Mouse (Mus musculus) midbrain, embryonic 16.5 days (tissue): ENCODE results near the gene Tmem161a. TPM values are rescaled to one million over a fixed set of nuclear protein-coding genes. Genes with fewer than 3 reads are reported as not detected.

Experiments used
- ATAC-seq: fragments of 200-750 bp; cut with Nextera tagmentation; 2 replicates; pipeline ENCODE4 v1.8.0; 2017; ENCODE audit warnings: moderate TSS enrichment
- H3K27ac ChIP-seq: fragments of 300-500 bp; sonication (generic); 2 replicates; pipeline ENCODE4 v1.5.1; 2014; ENCODE audit warnings: mild to moderate bottlenecking, low read length, mixed read lengths
- H3K27me3 ChIP-seq: fragments of 300-500 bp; sonication (generic); 2 replicates; pipeline ENCODE4 v1.6.1; 2014; ENCODE audit warnings: low read depth, low read length, mixed read lengths; ENCODE audit not compliant: control insufficient read depth, insufficient read depth
- H3K36me3 ChIP-seq: fragments of 300-500 bp; sonication (generic); 2 replicates; pipeline ENCODE4 v1.6.1; 2014; ENCODE audit warnings: mild to moderate bottlenecking, low read length, moderate library complexity, mixed read lengths; ENCODE audit not compliant: control insufficient read depth, insufficient read depth
- H3K4me1 ChIP-seq: fragments of 300-500 bp; sonication (generic); 2 replicates; pipeline ENCODE4 v1.6.1; 2014; ENCODE audit warnings: mild to moderate bottlenecking, low read length, mixed read lengths; ENCODE audit not compliant: control insufficient read depth, insufficient read depth
- H3K4me2 ChIP-seq: fragments of 300-500 bp; sonication (generic); 2 replicates; pipeline ENCODE4 v1.6.1; 2014; ENCODE audit warnings: mild to moderate bottlenecking, low read length, mixed read lengths
- H3K4me3 ChIP-seq: fragments of 300-500 bp; sonication (generic); 2 replicates; pipeline ENCODE4 v1.5.1; 2014; ENCODE audit warnings: low read depth, mild to moderate bottlenecking, low read length, moderate library complexity, mixed read lengths
- H3K9ac ChIP-seq: fragments of 300-500 bp; sonication (generic); 2 replicates; pipeline ENCODE4 v1.6.1; 2014; ENCODE audit warnings: low read depth, low read length, mixed read lengths
- H3K9me3 ChIP-seq: fragments of 300-500 bp; sonication (generic); replicated peaks from 2 replicates; pipeline ENCODE4 v1.6.1; 2014; ENCODE audit warnings: mild to moderate bottlenecking, low read length, mixed read lengths; ENCODE audit not compliant: control insufficient read depth, poor library complexity, severe bottlenecking
- WGBS: fragments of 180-500 bp; shearing (Covaris S2); extraction: QIAGEN DNeasy Blood & Tissue Kit; methylation state at CpG from one replicate; pipeline ENCODE4 v1.1.7; 2014; 5-methylcytosine and 5-hydroxymethylcytosine counted together
- polyA plus RNA-seq: library from polyadenylated mRNA; unstranded; fragments of >200 nt; fragmentation: Nextera tagmentation; extraction: Ambion mirVana; gene quantifications from 2 replicates; pipeline ENCODE4 v1.2.1, GENCODE M21; 2015

The Tmem161a gene
- polyA plus RNA-seq, 1 experiment from 2014 or later, result 54.5 TPM

GRCm38 (mm10) chr8:70220236-70220840 lies 48.2 kb downstream of the Tmem161a start:
- ATAC-seq, result no peak
- H3K27me3 ChIP-seq, result no peaks in the 10 kb centered on the region
- no peaks in the 10 kb centered on the region for H3K9me3 ChIP-seq
- H3K36me3 ChIP-seq, result peaks cover 25% of the 10 kb centered on the region
- no peak overlapping the region for H3K4me2 ChIP-seq
- H3K4me1 ChIP-seq, result peaks cover 2% of the 10 kb centered on the region; the same call in 1 of the 2 replicates
- 82% methylated on average over 8 of the region's 8 CpGs for WGBS
- H3K4me3 ChIP-seq, result no peak overlapping the region
- no peak overlapping the region for H3K27ac ChIP-seq
- no peak overlapping the region for H3K9ac ChIP-seq

- Histone ChIP-seq H3K9me3 (no peaks in the 10 kb centered on the region), H3K4me1 (peaks cover 2% of the 10 kb centered on the region; the same call in 1 of the 2 replicates), H3K36me3 (peaks cover 25% of the 10 kb centered on the region), H3K9ac (no peak overlapping the region), H3K4me2 (no peak overlapping the region), H3K27me3 (no peaks in the 10 kb centered on the region), H3K4me3 (no peak overlapping the region), H3K27ac (no peak overlapping the region)
- no peak for ATAC-seq
- 96% methylated on average over 3 of the region's 3 CpGs for WGBS
Observed at GRCm38 (mm10) chr8:70220911-70221310, 48.8 kb downstream of the Tmem161a start.

GRCm38 (mm10) chr8:70222041-70222440 lies 49.9 kb downstream of the Tmem161a start:
- Histone ChIP-seq H3K27me3 (no peaks in the 10 kb centered on the region), H3K4me2 (no peak overlapping the region), H3K9me3 (no peaks in the 10 kb centered on the region), H3K4me1 (peaks cover 2% of the 10 kb centered on the region; the same call in 1 of the 2 replicates), H3K36me3 (peaks cover 25% of the 10 kb centered on the region), H3K27ac (no peak overlapping the region), H3K9ac (no peak overlapping the region), H3K4me3 (no peak overlapping the region)
- ATAC-seq, result no peak
- 94% methylated on average over 12 of the region's 12 CpGs for WGBS

GRCm38 (mm10) chr8:70223341-70223740 lies 51.2 kb downstream of the Tmem161a start:
- 47% methylated on average over 6 of the region's 6 CpGs for WGBS
- no peak for ATAC-seq
- H3K4me2 ChIP-seq, result no peak overlapping the region
- H3K9ac ChIP-seq, result no peak overlapping the region
- H3K4me3 ChIP-seq, result no peak overlapping the region
- peaks cover 2% of the 10 kb centered on the region; the same call in 1 of the 2 replicates for H3K4me1 ChIP-seq
- no peaks in the 10 kb centered on the region for H3K27me3 ChIP-seq
- H3K27ac ChIP-seq, result no peak overlapping the region
- H3K9me3 ChIP-seq, result no peaks in the 10 kb centered on the region
- peaks cover 25% of the 10 kb centered on the region for H3K36me3 ChIP-seq

DNA sequence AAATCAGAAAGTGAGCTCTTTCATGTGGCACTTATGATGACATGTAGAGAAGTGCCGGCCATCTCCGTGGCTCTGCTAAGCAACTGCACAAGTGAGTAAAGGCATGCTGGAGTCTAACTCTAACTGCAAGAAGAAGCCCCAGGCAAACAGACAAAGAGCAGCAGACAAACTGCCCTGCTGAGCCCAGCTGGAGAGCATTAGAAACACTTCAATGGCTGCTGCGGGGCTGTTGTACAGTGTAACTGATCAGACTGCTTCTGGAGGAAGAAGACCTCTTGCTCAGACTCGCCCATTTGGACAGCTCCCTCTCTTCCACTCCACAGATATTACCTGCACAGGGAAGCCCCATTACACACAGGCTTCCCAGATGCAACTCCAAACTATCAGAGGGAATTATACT lies 55.8 kb downstream of the Tmem161a start:
- no peak for ATAC-seq
- no peaks in the 10 kb centered on the region for H3K9me3 ChIP-seq
- no peak overlapping the region for H3K27ac ChIP-seq
- H3K4me3 ChIP-seq, result no peak overlapping the region
- H3K27me3 ChIP-seq, result no peaks in the 10 kb centered on the region
- WGBS, result 16% methylated on average over 4 of the region's 4 CpGs
- H3K36me3 ChIP-seq, result peaks cover 22% of the 10 kb centered on the region
- peaks cover 7% of the 10 kb centered on the region for H3K4me1 ChIP-seq
- H3K9ac ChIP-seq, result no peak overlapping the region
- no peak overlapping the region for H3K4me2 ChIP-seq

DNA sequence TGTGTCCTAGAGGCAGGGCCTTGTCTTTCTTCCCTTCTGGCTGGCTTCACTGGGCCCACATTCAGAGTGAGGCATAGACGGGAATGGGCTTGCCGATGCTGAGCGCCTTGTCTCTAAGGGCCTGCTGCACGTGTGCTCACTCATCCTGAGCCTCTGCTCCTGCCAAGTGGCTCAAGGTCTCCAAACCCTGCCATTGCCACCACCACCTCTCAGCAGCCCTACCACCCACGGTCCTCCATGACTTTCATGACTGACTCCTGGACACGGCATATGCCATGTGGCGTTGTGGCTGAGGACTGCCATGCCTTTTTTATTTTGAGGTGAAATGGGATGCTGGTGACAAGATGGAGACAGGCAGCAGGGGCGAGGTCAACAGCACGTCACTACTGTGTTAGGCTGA lies 58.7 kb downstream of the Tmem161a start:
- Histone ChIP-seq H3K4me3 (no peak overlapping the region), H3K27ac (no peak overlapping the region), H3K27me3 (no peaks in the 10 kb centered on the region), H3K36me3 (peaks cover 6% of the 10 kb centered on the region), H3K9ac (no peak overlapping the region), H3K9me3 (no peaks in the 10 kb centered on the region), H3K4me1 (peaks cover 17% of the 10 kb centered on the region), H3K4me2 (no peak overlapping the region)
- no peak for ATAC-seq
- 94% methylated on average over 9 of the region's 9 CpGs for WGBS

Other genes with a start within 250 kb of the Tmem161a start
- gene Gatad2a, start 176.0 kb upstream of the Tmem161a start, polyA plus RNA-seq, result 15.8 and 19.1 TPM in 2 replicates
- 75.8 and 79.0 TPM in 2 replicates for gene Mau2, start 129.6 kb upstream of the Tmem161a start, polyA plus RNA-seq
- 58.4 and 61.9 TPM in 2 replicates for gene Sugp1, start 129.5 kb upstream of the Tmem161a start, polyA plus RNA-seq
- 1.3 and 1.4 TPM in 2 replicates for gene Tm6sf2, start 99.4 kb upstream of the Tmem161a start, polyA plus RNA-seq
- gene Hapln4, start 88.9 kb upstream of the Tmem161a start, polyA plus RNA-seq, result 0.89 and 0.93 TPM in 2 replicates
- gene Ncan, start 51.5 kb upstream of the Tmem161a start, polyA plus RNA-seq, result 169 and 189 TPM in 2 replicates
- gene Nr2c2ap, start 41.0 kb upstream of the Tmem161a start, polyA plus RNA-seq, result 35.0 and 38.2 TPM in 2 replicates
- 10.7 and 11.8 TPM in 2 replicates for gene Rfxank, start 33.2 kb upstream of the Tmem161a start, polyA plus RNA-seq
- 48.7 and 55.5 TPM in 2 replicates for gene Borcs8, start 32.9 kb upstream of the Tmem161a start, polyA plus RNA-seq
- 0.51 and 0.73 TPM in 2 replicates for gene Mef2b, start 32.6 kb upstream of the Tmem161a start, polyA plus RNA-seq
- 6.8 and 9.2 TPM in 2 replicates for gene Slc25a42, start 39.9 kb downstream of the Tmem161a start, polyA plus RNA-seq
- gene Sugp2, start 61.9 kb downstream of the Tmem161a start, polyA plus RNA-seq, result 104 TPM in 2 replicates
- 116 and 133 TPM in 2 replicates for gene Armc6, start 62.1 kb downstream of the Tmem161a start, polyA plus RNA-seq
- 26.3 and 29.9 TPM in 2 replicates for gene Homer3, start 110.5 kb downstream of the Tmem161a start, polyA plus RNA-seq
- 40.3 and 45.0 TPM in 2 replicates for gene Ddx49, start 130.1 kb downstream of the Tmem161a start, polyA plus RNA-seq
- 261 and 268 TPM in 2 replicates for gene Cope, start 130.2 kb downstream of the Tmem161a start, polyA plus RNA-seq
- gene Cers1, start 143.4 kb downstream of the Tmem161a start, polyA plus RNA-seq, result 40.3 and 42.1 TPM in 2 replicates
- 2.5 and 7.0 TPM in 2 replicates for gene Gdf1, start 157.5 kb downstream of the Tmem161a start, polyA plus RNA-seq
- 11.3 and 11.6 TPM in 2 replicates for gene Upf1, start 180.9 kb downstream of the Tmem161a start, polyA plus RNA-seq
- 0.36 and 0.47 TPM in 2 replicates for gene Comp, start 201.2 kb downstream of the Tmem161a start, polyA plus RNA-seq